Mouse (Mus musculus): ENCODE results near the gene Bcat1.

The Bcat1 gene

GRCm38 (mm10) chr6:145075548-145076224 lies at the start of gene Bcat1:
Gene Bcat1 (minus strand): TSS chr6:145076184.
- DNase-seq (ENCODE audit: low spot score), result peak; percentile 33

- DNase-seq (ENCODE audit: low spot score), result no peak
These were observed 49.7 kb upstream of the Bcat1 start for GRCm38 (mm10) chr6:145125591-145126113.

- DNase-seq (ENCODE audit: low spot score), result no peak
These were observed 48.6 kb upstream of the Bcat1 start for GRCm38 (mm10) chr6:145124621-145125020.

GRCm38 (mm10) chr6:145123136-145124060 lies 47.4 kb upstream of the Bcat1 start:
- DNase-seq (ENCODE audit: low spot score), result peak; percentile 24

GRCm38 (mm10) chr6:145122423-145123059 lies 46.6 kb upstream of the Bcat1 start:
- no peak for DNase-seq (ENCODE audit: low spot score)

- peak; percentile 69 for DNase-seq (ENCODE audit: low spot score)
These were observed 45.8 kb upstream of the Bcat1 start for GRCm38 (mm10) chr6:145121590-145122420.

DNA sequence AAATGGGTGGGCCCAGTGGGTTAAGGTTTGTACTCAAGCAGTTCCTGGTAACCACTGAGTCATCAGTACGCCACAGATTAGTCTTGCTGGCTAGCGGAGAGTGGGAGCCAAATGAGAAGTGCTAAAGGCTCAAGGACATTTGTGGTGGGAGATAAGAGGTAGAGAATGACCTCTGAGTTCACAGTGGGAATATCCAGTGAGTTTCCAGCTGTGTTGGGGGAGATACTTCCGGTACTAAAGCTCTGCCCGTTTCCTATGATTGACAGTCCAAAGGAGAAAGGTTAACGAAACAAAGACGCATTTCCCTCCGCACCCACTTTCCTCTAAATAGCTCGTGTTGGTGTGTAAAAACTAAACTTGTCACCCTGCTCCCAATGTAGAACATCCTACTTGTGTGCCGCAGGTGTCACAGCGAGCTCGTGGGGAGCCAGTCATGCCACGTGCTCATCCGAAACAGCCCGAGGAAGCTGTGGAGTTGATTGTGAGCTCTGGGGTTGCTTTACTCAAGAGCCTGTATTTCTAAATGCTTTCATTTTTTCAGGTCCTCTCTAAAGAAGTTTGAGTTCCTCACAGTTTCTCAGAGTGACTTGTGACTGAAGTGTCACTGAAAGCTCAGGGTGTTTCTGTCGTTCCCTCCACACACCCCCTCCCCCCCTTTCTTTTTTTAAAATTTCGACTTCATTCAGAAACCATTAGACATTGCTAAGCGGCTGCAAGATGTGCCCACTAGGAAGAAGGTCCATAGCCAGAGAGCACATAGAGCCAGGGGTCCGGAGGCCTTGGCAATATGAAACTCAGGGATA lies 45.0 kb upstream of the Bcat1 start:
- peak; percentile 70 for DNase-seq (ENCODE audit: low spot score)

- no peak for DNase-seq (ENCODE audit: low spot score)
These were observed 44.1 kb upstream of the Bcat1 start for GRCm38 (mm10) chr6:145120086-145120485.

GRCm38 (mm10) chr6:145116098-145116672 lies 40.2 kb upstream of the Bcat1 start:
- DNase-seq (ENCODE audit: low spot score), result no peak

DNA sequence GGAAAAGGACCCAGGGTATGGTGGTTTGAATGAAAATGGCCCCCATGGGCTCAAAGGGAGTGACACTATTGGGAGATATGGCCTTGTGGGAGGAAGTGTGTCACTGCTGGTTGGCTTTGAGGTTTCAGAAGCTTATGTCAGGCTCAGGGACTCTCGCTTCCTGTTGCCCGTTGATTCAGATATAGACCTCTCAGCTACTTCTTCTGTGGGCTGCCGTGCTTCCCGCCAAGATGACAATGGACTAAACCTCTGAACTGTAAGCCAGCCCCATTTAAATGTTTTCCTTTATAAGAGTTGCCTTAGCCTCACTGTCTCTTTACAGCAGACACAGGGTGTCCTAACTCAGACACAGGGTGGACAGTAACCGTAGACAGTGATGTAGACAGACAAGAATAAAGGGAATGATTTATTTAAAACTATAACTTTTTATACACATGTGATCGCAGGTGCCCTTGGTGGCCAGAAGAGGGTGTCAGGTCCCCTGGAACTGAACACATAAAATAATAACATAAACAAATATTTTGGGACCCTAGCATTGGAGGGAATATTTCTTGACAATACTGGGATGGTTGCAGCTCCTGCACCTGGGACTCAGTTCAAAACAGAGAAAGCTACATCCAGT lies 39.6 kb upstream of the Bcat1 start, which contains the start of gene Lrmp:
TSS of gene Lrmp (plus strand) at position 178 of the 622 bp plus-strand sequence.
- DNase-seq (ENCODE audit: low spot score), result peak; percentile 68

DNA sequence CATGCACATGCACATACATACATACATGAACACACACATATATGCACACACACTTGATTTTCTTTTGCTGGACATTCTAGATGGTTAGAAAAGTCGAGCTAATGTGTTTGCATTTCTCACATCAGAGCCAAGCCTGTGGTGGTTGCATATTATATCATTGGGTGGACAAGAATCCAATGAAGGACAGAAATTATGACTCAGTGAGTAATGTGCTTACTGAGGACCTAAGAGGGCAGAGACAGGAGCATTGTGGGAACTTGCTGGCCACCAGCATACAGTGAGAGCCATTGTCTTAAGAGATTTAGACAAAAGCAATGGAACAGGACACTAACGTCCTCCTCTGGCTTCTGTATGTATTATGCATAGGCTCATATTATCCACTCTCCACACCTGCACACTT lies 38.6 kb upstream of the Bcat1 start:
- no peak for DNase-seq (ENCODE audit: low spot score)

GRCm38 (mm10) chr6:145112865-145113264 lies 36.9 kb upstream of the Bcat1 start:
- no peak for DNase-seq (ENCODE audit: low spot score)

DNA sequence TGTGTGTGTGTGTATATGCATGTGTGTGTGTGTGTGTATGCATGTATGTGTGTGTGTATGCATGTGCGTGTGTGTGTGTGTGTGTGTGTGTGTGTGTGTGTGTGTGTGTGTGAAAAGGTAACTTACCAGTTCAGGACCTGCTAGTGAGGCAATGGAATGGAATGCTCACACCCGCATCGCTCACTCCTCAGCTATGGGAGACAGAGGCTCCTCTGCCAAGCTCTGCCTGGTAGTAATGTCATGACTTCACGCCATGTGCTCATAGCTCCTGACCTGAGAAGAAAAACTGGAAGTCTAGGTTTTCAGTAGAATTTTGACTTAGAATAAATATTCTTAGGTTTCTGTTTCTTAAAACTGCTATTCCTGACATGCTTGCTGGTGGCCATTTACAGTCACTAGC lies 34.8 kb upstream of the Bcat1 start:
- DNase-seq (ENCODE audit: low spot score), result no peak

GRCm38 (mm10) chr6:145106163-145106842 lies 30.3 kb upstream of the Bcat1 start:
- DNase-seq (ENCODE audit: low spot score), result no peak

DNA sequence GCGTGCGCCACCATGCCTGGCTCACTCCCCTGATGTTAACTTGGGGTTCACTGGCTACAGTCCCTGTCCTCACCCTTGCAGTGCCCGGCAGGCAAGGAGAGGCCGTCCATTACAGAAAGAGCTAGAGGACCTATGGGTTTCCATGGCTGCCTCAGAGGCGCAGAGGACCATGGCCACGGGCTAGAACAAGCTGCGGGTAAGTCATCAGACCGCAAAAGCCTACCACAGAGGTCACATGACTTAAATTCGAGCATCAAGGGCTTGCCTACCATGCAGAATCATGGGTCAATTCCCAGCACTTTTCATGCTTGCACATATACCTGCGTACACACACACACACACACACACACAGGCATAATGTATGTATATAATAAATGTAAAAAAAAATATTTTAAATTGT lies 29.5 kb upstream of the Bcat1 start:
- DNase-seq (ENCODE audit: low spot score), result peak; percentile 22

DNA sequence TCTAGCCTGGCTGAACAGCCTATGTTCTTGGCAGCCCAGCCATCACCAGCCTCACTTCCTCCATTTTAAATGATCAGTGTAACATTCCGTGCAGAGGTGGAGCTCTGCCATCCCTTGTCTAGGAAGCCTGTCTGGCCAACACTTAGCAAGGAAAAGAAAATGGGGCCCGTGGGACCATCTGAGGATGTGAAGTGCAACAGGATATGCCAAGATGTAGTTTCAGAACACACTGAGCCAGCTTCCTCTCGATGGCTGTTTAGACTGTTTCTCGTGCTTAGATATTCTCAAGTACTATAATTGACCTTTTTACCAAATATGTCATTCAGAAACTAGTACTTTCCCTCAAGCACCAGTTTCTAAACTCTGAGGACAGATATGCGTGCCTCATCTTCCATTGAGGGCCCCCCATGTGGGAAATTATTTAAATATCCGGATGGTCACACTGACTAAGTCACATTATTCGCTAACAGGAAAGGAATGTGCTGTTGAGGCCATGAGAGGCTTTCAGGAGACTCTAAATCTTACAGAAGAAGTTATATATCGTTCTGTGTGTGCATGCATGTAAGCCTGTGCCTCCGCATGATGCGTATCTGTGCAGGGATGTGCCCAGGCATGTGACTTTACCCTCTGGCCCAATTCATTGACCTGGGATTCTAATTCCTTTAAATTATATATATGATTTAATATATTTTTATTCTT lies 28.4 kb upstream of the Bcat1 start:
- DNase-seq (ENCODE audit: low spot score), result no peak

DNA sequence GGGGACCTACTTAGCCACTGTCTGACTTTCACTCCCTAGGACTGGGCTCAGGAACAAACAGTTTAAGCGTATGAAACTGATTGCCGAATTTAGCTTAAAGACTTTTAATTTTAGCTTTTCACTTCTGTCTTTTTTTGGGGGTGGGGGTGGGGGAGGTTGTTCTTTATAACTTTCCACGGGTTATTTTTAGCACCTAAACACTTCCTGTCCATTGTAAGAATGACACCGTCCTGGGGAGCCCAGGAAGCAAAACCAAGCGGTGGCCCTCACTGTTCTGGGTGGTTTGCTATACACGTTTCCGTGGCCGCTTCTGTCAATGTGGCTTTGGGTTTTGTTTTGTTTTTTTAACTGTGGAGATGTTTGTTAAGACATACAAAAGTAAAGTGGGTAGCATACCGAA lies 24.9 kb upstream of the Bcat1 start:
- peak; percentile 35 for DNase-seq (ENCODE audit: low spot score)

DNA sequence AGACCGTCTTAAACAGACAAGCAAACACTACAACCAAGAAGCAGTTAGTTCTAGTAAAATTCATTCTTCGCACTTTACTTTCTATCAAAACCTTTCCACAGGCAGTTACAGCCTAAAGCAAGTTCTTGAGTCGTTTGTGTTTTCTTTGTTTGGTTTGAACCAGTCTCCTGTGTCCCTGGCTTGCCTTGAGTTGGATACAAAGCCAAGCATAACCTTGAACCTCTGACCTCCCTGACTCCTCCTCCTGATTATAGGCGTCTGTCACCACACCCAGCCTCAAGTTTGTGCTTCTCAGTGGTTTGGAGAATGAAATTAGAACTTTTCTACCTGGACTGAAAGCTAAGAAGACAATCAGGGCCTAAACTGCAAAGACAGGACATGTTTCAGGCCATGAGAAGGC lies 18.4 kb upstream of the Bcat1 start:
- no peak for DNase-seq (ENCODE audit: low spot score)

Data from T-cell, adult 2 months (primary cell).